Mouse (Mus musculus) ZHBTc4 (cell line): Measurements from ENCODE around the gene Psat1.

Source experiments
- DNase-seq: peaks from one replicate; pipeline ENCODE4 v3.0.0-alpha.2; 2011; ENCODE audit warnings: low read depth, low spot score

The Psat1 gene

DNA sequence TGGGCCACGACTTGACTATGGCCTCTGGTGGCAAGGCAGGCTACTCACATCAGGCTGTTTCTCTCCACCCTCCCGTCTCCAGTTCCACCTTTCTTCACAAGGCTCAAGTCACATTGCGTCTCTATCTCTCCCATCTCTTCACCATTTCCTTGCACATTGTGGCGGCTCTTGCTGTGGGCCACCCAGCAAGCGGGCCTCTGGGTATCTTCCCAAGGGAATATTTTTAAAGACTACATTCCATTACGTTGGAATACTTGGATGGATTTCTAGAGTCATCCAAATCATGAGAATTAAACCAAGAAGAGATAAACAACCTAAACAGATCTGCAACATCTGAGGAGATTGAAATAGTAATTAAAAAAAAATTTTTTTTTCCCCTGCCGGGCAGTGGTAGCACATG, at the start of gene Psat1:
Gene Psat1, minus strand, starts transcription at position 101 of the 400 bp plus-strand sequence.
- no peak for DNase-seq

DNA sequence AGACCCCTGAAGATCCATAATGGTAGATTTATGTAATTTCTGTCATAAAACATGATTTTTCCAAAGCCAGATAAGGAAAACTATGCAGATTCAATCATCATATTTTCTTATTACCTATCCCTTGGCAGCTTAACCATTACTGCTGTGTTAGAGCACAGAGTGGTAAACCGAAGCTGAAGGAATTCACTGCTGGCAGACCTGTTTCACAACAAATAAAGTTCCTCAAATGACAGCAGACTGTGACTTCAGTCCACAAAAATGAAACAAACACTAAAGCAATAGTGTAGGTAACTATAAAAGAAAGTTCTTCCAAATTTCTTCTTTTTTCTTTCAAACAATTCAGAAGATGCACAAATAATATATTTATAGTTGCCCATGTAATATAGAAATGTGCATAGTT, 43.0 kb upstream of the Psat1 start:
- no peak for DNase-seq

DNA sequence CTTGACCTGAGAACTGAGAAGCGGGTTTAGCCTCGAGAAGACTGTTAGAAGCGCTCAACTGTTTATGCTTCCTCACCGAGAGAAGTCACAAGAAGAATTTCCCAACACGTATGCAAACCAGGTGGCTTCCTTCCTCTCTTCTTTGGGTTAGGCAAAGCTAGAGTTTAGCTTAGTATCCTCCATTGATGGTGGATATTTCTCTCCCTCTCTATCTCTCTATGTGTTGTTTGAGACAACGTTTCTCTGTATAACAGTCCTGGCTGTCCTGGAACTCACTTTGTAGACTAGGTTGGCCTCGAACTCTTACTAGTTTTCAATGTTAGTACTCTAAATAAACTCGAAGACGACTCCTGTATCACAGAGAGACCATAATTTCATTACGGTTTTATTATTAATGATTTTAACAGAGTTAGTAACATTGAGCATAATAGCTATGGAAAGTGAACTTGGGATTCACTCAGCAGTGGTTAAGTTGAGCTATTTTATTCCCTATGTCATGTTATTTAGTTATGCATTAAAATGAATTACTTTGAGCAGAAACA, 38.1 kb upstream of the Psat1 start:
- DNase-seq = no peak

DNA sequence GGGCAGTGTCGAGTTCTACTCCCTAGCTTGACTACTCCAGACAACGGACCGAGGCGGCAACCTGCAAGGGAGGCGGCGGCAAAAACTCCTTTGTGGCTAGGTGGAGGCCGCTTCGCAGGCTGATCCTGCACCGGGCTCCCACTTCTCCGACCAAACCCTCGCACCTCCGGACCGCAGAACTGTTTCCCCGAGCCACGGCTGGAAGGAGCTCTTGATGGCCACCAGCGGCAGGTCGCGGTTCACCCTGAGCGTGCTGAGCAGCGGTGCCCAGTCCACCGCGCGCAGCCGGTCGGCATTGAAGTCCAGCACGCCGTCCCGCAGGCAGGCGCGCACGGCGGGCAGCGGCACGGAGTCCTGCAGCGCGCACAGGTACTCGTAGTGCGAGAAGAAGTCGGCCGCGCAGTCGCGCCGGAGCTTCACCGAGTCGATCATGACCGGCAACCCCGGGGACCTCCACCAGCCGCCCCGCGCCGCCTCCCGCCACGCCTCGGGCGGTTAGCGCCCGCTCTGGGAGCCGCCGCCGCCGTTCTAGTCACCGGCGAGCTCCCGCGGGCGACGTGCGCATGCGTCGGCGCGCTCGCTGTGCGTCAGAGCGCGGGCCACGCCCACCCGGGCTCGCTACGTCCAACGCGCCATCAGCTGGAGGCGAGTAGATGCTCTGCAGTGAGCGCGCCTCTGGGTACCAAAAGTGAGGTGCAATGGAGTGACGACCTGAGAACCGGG, 37.5 kb upstream of the Psat1 start, which contains the start of gene Cep78:
Gene Cep78, minus strand, starts transcription at position 541 of the 723 bp plus-strand sequence.
- peak; percentile 96 for DNase-seq

DNA sequence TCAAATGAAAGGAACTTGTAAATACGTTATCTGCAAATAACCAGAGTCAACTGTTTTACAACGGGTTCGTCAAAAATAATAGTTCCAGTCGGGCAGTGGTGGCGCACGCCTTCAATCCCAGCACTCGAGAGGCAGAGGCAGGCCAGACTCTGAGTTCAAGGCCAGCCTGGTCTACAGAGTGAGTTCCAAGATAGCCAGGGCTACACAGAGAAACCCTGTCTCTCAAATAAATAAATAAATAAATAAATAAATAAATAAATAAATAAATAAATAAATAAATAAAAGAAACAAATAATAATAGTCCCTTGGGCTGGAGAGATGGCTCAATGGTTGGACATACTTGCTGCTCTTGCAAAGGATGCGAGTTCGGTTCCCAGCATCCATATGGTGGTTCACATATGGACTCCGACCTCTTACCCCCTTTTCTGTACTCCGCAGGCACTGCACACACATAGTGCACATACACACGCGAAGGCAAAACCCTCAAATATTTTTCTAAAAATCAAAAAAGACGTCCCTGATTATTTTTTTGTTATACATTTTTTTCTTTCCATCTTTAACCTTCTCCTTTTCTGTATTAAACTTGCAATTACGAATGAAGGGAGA, 36.7 kb upstream of the Psat1 start:
- DNase-seq = no peak

DNA sequence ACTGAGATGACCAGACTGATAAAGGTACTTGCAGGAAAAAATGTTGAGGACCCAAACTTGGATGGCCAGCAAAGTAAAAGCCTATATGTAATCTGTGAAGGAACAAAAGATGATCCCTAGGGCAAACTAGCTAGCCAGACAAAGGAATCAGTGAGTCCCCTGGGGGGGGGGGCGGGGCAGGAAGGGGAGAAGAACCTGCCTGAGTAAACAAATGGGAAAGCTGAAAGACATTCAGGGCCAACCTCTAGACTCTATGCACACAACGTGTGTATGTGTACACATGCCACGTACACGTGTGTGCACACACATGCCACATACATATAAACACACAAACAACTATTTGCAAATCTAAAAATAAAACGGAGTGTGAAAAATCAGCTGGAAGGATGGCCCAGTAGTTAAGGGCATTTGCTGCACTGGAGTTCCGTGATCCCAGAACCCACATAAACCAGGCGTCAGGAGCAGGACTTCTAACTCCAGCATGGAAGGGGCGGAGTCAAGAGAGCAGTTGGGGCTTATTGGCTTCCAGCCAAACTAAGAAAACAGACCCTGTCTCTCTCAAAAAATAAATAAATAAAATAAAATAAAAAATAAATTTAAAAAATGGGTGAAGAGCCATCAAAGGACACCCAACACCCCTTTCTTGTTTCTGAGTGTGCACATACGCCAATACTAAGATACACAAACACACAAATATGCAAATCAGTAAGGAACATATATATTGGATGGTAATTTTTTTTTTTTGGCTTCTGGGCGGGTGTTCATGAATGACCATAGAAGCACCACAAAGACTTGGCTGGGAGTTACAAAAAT, 36.0 kb upstream of the Psat1 start:
- DNase-seq = peak; percentile 79

DNA sequence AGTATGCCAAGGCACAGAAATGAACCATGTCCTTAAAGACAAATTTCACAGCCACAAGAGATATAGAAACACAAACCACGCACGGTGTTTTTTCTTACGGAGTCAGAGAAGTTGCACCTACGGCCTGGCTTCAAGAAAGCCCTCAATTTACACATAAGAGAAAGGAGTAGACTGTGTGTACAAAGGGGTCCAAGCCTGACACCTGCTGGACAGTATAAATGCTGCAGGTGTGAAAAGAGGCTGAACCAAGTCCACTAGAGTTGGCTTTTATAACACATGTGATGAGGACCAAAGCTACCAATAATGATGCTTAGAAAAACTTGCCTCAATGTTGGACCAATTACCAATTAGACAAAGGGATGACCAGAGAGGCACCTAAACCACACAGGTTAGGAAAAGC, 34.7 kb upstream of the Psat1 start:
- peak; percentile 85 for DNase-seq

DNA sequence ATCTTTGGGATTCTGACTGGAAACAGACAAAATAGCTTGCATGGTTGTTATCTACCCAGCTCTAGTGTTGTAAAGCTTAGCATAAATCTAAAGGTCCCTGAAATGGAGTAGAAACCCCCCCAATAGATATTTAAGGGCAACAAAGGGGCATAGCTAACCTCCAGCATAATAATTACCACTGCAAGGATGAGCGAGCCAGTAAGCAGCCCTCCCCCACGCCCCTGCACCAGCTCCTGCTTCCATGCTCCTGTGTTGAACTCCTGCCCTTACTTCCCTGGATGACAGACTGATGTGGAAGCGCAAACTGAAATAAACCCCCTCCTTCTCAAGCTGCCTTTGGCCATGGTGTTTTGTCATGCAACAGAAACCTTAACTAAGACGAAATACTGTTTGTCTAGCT, 26.2 kb upstream of the Psat1 start:
- DNase-seq = no peak

DNA sequence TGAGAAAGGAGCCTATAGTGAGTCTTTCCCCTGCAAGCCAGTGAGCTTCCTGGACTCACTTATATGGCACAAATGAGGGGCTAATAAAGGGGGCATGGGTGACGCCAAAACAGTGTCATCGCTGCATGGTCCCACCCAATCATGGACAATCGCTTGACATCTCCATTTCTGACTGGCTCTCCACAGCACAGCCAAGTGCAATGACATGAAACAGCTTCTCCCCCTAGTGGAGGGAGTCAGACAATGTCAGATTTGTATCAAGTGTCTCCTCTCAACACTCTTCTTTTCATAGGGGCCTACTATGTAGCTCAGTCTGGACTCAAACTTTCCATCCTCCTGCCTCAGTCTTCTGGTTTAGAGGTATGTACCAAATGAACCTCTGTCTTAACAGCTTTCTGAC, 17.9 kb upstream of the Psat1 start:
- DNase-seq = peak; percentile 76

DNA sequence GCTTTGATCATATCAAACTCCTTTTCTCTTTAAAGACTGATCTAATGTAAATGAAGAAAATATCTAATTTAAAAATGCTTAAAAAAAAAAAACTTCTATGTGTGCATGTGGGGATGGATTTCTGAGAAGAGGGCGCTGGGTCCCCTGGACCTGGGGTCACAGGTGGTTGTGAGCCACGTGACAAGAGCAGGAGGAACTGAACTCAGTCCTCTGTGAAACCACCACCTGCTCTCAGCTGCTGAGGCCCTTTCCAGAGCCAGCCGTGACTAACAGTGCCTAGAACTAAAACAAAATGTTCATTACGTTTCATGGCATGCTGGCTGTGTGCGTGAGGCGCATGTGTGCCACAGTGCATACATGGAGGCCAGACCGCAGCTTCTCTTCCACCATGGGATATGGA, 17.4 kb upstream of the Psat1 start:
- DNase-seq = no peak

DNA sequence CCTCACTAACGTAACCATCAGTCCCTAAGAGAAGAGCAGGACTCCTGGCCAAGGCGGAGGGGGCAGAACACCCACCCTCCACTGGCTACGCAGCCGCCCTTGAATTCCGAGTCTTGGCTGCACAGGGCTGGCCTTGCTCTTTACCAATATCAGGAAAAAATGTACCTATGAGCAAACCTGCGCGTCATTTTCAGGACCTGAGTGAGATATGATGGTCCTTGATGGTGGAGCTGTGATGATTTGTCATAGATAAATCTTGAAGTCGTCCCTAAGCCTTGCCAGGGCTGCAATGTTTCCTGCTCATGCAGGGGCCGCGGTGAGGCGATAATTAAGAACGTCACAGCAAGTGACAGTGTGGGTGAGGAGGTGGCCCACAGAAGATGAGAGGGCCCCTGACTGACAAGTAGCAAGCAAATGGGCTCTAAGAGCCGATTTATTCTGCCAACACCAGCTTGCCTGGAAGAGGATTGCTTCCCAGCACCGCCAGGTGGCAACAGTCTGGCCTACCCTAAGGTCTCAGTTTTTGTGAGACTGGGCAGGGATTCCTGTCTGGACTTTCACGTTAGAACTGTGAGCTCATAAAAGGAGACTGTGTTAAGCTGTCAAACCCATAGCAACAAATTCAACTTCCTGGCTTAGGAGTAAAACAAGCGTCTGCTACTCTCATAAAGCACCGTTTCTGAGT, 16.0 kb upstream of the Psat1 start:
- DNase-seq = peak; percentile 64

DNA sequence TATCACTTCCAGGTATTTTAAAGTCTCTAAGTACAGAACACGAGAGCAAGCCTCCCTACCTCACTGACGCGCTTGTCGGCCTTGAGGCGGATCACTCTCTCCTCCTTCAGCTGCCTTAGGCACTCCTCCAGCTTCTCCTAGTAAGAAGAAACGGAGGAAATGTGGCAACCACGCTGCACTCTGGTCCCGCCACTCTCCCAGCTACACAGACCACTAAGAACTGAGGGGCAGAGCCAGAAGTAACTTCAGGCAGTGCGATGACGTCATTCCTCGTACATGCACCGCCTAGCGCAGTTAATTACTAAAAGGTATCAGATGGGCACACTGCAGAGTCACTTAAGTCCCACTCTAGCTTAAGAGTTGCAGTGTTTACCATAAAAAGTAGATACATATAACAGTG, 15.2 kb upstream of the Psat1 start:
- no peak for DNase-seq

DNA sequence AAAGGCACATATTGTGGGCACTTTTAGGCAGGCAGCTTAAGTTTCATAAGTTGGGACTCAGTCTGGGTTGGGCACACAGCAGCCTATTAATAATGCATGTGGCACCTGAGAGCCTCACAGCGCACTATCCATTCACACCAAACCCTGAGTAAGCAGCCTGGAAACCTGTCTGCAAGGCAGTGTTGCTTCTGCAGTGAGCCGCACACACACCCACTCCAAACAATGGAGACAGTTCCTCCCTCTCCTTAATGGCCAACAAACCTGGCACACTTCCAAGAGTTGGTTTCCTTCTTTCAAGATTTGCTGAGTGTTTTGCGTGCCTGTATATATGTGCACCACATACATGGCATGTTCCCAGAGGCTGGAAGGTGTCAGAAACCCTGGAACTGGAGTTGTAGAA, 3.1 kb upstream of the Psat1 start:
- DNase-seq = peak; percentile 69

DNA sequence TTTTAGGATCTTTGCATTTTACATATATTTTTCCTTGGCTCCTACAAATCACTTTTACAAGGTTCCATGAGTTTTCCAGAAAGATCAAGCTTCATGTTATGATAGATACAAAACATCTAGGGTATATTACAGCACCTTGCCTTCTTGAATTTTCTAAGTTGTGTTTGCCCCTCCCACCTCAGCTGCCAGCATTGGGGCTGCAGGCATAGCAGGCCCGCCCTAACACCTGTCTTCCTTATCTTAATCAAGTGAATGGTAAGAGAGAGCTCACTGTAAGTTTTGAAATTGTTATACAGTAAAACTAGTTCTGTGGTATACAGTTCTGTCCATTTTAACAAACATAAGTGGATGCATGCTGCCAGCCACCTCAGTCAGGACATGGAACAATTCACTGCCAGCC, 1.7 kb upstream of the Psat1 start:
- DNase-seq = no peak

DNA sequence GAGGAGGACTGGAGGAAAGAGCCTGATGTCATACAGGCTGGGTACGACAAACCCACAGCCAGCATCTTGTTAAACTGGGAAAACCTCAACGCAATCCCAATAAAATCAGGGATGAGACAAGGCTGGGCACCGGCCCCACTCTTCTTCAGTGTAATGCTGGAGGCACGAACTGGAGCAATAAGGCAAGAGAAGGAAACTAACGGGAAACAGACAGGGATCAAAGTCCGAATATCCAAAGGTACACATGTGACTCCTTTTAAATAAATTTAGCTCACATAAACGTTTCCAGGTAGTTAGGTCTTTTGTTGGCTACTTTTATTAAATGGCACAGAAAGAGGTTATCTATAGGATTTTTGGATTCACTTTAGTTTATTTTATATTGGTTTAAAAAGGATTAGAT, 1.3 kb upstream of the Psat1 start:
- no peak for DNase-seq

DNA sequence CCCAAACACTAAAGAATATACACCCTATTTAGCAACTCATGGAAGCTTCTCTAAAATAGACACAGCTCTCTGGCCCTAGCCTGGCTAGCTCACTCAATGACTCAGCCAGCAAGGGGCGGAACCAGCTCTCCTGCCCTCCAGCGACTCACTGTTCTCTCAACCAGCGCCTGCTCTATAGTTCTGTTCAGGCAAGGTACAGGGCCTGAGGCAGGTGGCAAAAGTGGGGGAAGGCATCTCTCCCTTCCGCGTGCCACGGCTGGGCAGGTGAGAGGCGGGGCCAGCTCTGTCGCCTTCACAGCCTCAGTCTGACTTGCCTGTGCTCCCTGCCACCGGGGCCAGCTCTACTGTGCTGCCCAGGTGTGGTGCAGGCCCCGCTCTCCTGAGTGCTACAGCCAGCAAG, 474 bp downstream of the Psat1 start:
- peak; percentile 66 for DNase-seq

DNA sequence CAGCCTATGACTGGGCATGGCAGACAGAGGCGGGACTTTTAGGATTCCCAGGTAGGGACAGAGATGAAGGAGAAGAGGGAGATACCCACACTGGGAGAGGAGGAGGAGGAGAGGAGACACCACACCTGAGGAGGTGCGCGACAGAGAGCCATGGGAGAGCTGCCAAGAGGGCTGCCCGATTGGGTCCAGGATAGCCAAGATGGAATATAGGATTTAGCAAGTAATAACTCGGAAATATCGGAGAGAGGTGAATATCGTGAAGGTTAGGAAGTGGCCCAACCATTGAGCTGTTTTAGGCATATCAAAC, 4.1 kb downstream of the Psat1 start:
- no peak for DNase-seq

DNA sequence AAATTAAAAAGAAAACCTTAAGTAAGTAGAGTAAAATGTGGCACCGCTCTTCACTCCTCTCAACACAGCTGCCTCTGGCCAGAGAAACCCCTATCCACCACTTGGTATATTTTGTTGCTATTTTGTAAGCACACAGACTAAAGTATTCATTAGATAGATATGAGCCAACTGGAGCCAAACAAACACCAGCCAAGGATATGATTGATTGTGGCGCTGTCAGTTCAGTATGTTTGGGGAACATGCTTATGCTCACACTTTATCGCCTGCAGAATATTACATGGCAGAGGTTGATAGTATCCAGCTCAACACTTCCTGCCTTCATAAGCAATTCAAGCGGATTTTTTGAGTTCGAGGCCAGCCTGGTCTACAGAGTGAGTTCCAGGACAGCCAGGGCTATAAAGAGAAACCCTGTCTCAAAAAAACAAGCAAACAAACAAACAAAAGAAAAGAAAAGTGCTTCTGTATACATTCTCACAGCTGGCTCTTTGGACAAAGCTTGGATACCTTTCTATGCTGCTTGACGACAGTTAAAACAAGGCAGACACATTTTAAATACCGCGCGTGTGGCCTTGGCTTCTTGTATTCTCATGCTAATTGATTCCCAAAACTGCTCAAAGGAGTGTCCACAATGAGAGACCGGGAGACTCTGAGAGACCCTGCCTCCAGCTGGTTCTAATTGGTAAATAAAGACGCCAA, 4.6 kb downstream of the Psat1 start:
- peak; percentile 96 for DNase-seq

DNA sequence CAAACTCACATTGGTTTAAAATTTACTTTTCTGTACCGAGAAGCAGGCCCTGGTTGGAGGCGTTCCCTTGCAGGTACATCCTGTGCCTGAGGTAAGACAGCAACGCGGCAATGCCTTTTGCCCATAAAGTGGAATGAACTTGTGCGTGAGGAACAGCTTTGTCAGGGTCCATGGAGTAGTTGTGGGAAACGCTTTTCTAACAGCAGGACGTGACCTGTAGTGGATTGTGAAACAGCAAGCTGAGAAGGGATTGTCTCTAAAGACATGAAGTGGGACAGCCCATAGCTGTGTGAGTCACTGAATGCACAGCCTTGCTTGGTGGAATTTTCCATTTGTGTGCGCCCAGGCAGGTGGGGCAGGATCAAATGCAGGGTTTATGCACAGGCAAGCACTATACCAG, 5.7 kb downstream of the Psat1 start:
- peak; percentile 61 for DNase-seq

DNA sequence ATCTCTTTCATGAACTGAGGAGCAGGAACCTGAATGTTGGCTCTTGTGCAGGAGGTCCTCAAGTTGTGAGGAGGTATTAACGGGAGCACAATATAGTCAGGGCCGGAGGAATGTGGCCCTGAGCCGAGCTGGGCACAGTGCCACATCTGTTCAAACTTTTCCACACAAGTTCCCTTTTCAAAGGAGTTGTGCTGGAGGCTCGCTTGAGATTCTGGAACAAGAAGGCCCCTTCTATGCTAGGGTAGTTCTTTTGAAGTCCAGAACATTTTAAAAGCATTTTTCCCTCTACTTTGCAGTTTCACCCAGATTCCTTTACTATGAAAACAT, 21.5 kb downstream of the Psat1 start:
- no peak for DNase-seq

DNA sequence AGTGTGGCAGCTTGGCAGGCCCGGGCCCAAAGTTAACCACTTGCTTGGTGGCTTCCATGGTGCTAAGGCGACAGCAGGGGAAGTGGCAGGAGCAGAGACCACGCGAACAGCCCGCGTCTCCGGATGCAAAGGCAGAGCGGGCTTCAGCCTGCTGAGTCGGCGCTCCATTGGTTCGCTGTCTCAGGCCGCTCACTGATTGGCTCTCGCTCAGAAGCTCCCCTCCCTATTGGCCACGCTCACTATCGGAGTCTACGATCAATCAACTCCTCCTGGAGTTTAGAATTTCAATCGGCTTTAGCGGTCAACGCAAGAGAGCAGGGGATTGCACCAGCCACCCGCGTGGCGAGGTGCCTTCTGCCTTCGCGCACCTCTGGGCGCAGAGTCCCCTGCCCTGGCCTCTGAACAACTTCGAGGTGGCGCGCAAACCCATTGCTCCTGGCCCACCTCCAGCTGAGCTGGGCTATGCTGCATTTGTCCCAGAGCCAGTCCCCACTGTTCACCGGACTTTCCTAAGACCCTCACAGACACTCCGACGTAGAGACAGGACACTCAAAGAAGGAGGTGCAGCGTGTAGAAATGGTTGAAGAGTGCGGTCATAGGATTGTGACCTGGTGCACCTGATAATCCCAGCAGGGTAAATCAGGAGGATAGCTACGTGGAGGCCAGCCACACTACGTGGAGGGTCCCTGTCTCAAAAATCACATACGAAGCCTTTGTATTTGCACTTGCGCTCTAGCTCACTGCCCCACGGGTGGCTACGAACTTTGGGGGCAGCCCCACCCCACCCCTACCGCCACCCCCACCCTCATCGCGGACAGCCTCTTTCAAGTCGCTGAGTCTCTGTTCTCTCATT, 22.0 kb downstream of the Psat1 start:
- DNase-seq = peak; percentile 96
